Mouse (Mus musculus) heart, adult 2 months (tissue): ENCODE results near the gene Slc23a2.

Source experiments
- CTCF ChIP-seq: fragments of 200-600 bp; IDR thresholded peaks from 2 replicates; pipeline ENCODE4 v1.8.1; 2022; ENCODE audit warnings: antibody characterized with exemption, mild to moderate bottlenecking, moderate library complexity
- EP300 ChIP-seq: fragments of 200-500 bp; IDR thresholded peaks from 2 replicates; pipeline ENCODE4 v1.6.1; 2011; ENCODE audit warnings: low read depth, low read length, control low read depth; ENCODE audit not compliant: insufficient read depth
- POLR2A ChIP-seq: fragments of 200-500 bp; IDR thresholded peaks from 2 replicates; pipeline ENCODE4 v1.6.1; 2011; ENCODE audit warnings: mild to moderate bottlenecking, low read depth, low read length, control low read depth; ENCODE audit not compliant: insufficient read depth

GRCm38 (mm10) chr2:132093298-132093697 lies 51.6 kb downstream of the Slc23a2 start:
- TF ChIP-seq CTCF (no peak), POLR2A (no peak), EP300 (no peak)
